Mouse (Mus musculus) midbrain, postnatal 0 days (tissue): Measurements from ENCODE around the gene Ngdn. TPM values are rescaled to one million over a fixed set of nuclear protein-coding genes. Genes with fewer than 3 reads are reported as not detected.
"Not testable (repeated sequence)": the region's sequence is repeated elsewhere in the genome, so short reads cannot be mapped to it uniquely, and the experiment has no call there.

Experiments used
- ATAC-seq: fragments of 200-750 bp; cut with Nextera tagmentation; 2 replicates; pipeline ENCODE4 v1.8.0; 2017; ENCODE audit warnings: moderate number of reproducible peaks, mild to moderate bottlenecking, moderate TSS enrichment, moderate library complexity; ENCODE audit not compliant: low FRiP score
- DNase-seq: peaks from one replicate; pipeline ENCODE4 v3.0.0-alpha.2; 2015; ENCODE audit warnings: low spot score
- H3K27ac ChIP-seq: fragments of 300-500 bp; sonication (generic); 2 replicates; pipeline ENCODE4 v1.5.1; 2014; ENCODE audit warnings: low read depth, mild to moderate bottlenecking, low read length, mixed read lengths
- H3K27me3 ChIP-seq: fragments of 300-500 bp; sonication (generic); 2 replicates; pipeline ENCODE4 v1.6.1; 2014; ENCODE audit warnings: low read length, control low read depth, mixed read lengths; ENCODE audit not compliant: insufficient read depth
- H3K36me3 ChIP-seq: fragments of 300-500 bp; sonication (generic); 2 replicates; pipeline ENCODE4 v1.6.1; 2014; ENCODE audit warnings: low read length, control low read depth, mixed read lengths; ENCODE audit not compliant: insufficient read depth
- H3K4me1 ChIP-seq: fragments of 300-500 bp; sonication (generic); 2 replicates; pipeline ENCODE4 v1.6.1; 2014; ENCODE audit warnings: mild to moderate bottlenecking, control low read depth, antibody characterized with exemption, low read length, mixed read lengths; ENCODE audit not compliant: insufficient read depth
- H3K4me2 ChIP-seq: fragments of 300-500 bp; sonication (generic); 2 replicates; pipeline ENCODE4 v1.6.1; 2014; ENCODE audit warnings: low read depth, mild to moderate bottlenecking, low read length, mixed read lengths; ENCODE audit not compliant: poor library complexity, severe bottlenecking
- H3K4me3 ChIP-seq: fragments of 300-500 bp; sonication (generic); 2 replicates; pipeline ENCODE4 v1.5.1; 2014; ENCODE audit warnings: low read depth, mild to moderate bottlenecking, low read length, moderate library complexity
- H3K9ac ChIP-seq: fragments of 300-500 bp; sonication (generic); replicated peaks from 2 replicates; pipeline ENCODE4 v1.6.1; 2014; ENCODE audit warnings: mild to moderate bottlenecking, low read length, moderate library complexity, mixed read lengths; ENCODE audit not compliant: poor library complexity, severe bottlenecking
- H3K9me3 ChIP-seq: fragments of 300-500 bp; sonication (generic); 2 replicates; pipeline ENCODE4 v1.6.1; 2016; ENCODE audit warnings: low read length, control low read depth
- CTCF ChIP-seq: IDR thresholded peaks from 2 replicates; pipeline ENCODE4 v1.5.1; 2016; ENCODE audit warnings: antibody characterized with exemption, mild to moderate bottlenecking
- WGBS: fragments of 180-500 bp; shearing (Covaris S2); extraction: QIAGEN DNeasy Blood & Tissue Kit; methylation state at CpG from one replicate; pipeline ENCODE4 v1.1.7; 2014; 5-methylcytosine and 5-hydroxymethylcytosine counted together
- polyA plus RNA-seq: library from polyadenylated mRNA; unstranded; fragments of >200 nt; fragmentation: Nextera tagmentation; extraction: Ambion mirVana; gene quantifications from 2 replicates; pipeline ENCODE4 v1.2.1, GENCODE M21; 2015
- total RNA-seq: library from RNA; depleted of rRNA; stranded (reverse); fragments of >200 nt; gene quantifications from 2 replicates; pipeline ENCODE4 v1.2.3, GENCODE M21; 2014

Gene Ngdn
- total and polyA plus RNA-seq, 2 experiments from 2014 or later: 20.9 to 44.3 TPM

DNA sequence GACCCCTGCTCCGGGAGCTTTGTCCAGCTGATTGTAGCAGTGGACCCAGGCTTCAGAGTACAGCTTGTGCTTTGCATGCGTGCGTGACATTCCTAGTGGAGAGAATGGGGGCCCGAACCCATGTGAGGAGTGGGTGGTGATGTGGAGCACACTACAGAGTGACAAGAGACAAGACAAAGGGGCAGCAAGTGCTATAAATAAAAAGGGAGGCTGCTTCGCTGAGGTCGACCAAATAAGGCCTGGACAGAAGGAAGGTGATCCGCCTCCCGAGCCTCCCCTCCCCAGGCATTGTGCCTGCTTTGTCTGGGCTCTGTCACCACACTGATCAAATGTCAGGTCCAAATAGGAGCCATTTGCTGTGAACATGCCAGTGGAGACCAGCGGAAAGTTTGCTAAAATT, 18.5 kb upstream of the Ngdn start:
- H3K27ac ChIP-seq: peak overlapping the region; percentile 85; the same call in 1 of the 2 replicates

GRCm38 (mm10) chr14:54997297-54997696, 18.0 kb upstream of the Ngdn start:
- TF ChIP-seq CTCF: no peak
- H3K27ac ChIP-seq: no peak overlapping the region
- ATAC-seq: no peak
- H3K9me3 ChIP-seq: no peaks in the 10 kb centered on the region
- no peaks in the 10 kb centered on the region for H3K36me3 ChIP-seq
- no peak overlapping the region for H3K4me3 ChIP-seq
- 32% methylated on average over 4 of the region's 4 CpGs for WGBS
- H3K27me3 ChIP-seq: no peaks in the 10 kb centered on the region
- H3K4me1 ChIP-seq: peaks cover 27% of the 10 kb centered on the region
- no peak for DNase-seq
- H3K9ac ChIP-seq: no peak overlapping the region
- H3K4me2 ChIP-seq: no peak overlapping the region

More for the DNA sequence above, 18.5 kb upstream of the Ngdn start:
- no peak overlapping the region for H3K4me2 ChIP-seq
- H3K4me3 ChIP-seq: no peak overlapping the region
- WGBS: 46% methylated on average over 9 of the region's 9 CpGs
- ATAC-seq (no peak), DNase-seq (no peak)
- H3K9me3 ChIP-seq: no peaks in the 10 kb centered on the region
- peaks cover 27% of the 10 kb centered on the region for H3K4me1 ChIP-seq
- H3K27me3 ChIP-seq: no peaks in the 10 kb centered on the region
- H3K36me3 ChIP-seq: no peaks in the 10 kb centered on the region
- no peak for TF ChIP-seq CTCF
- no peak overlapping the region for H3K9ac ChIP-seq

GRCm38 (mm10) chr14:54998680-54999079, 16.6 kb upstream of the Ngdn start:
- Histone ChIP-seq H3K36me3 (no peaks in the 10 kb centered on the region), H3K9me3 (no peaks in the 10 kb centered on the region), H3K4me2 (no peak overlapping the region), H3K4me1 (peaks cover 27% of the 10 kb centered on the region), H3K9ac (no peak overlapping the region), H3K4me3 (no peak overlapping the region), H3K27ac (no peak overlapping the region), H3K27me3 (no peaks in the 10 kb centered on the region)
- TF ChIP-seq CTCF: no peak
- ATAC-seq (no peak), DNase-seq (no peak)

DNA sequence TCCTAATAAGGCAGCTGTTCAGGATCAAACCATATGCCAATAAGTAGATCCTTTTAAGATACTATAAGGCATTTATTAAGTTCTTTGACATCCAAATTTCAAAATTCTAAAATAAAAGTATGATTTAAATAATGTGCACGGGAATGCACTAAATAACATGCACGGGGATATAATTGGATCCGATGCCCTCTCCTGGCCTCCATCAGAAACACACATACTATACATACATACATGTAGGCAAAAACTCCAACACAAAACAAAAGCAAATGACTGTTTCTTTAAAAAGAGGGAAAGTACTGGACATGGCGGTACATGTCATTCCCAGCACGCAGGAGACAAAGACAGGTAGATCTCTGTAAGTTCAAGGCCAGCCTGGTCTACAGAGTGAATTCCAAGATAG, 15.4 kb upstream of the Ngdn start:
- H3K27me3 ChIP-seq, ATAC-seq, H3K9me3 ChIP-seq, H3K4me3 ChIP-seq, H3K4me2 ChIP-seq, H3K27ac ChIP-seq, H3K9ac ChIP-seq, H3K36me3 ChIP-seq: not testable (repeated sequence)
- peaks cover 19% of the 10 kb centered on the region for H3K4me1 ChIP-seq
- 78% methylated on average over 5 of the region's 5 CpGs for WGBS
- DNase-seq: peak; percentile 45
- TF ChIP-seq CTCF: peak; percentile 68

DNA sequence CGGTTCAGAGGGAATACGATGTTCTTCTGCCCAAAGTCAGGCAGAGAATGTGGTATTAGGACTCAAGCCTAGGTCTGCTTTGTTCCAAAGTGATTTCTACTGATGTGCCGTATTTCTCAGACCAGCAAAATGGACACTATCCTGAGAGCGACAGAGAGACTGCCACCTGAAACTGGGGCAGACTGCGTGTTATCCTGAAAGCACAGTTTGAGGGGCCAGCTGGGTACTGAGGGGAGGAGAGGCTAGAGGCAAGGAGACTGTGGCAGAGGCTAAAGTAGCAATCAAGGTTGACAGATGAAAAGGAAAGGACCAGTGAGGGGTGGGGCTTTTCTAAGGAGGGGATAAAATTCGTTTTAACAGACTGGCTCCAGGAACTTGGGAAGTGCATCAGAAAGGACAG, 14.4 kb upstream of the Ngdn start:
- DNase-seq (no peak), ATAC-seq (no peak)
- TF ChIP-seq CTCF: no peak
- no peaks in the 10 kb centered on the region for H3K27me3 ChIP-seq
- H3K36me3 ChIP-seq: no peaks in the 10 kb centered on the region
- no peak overlapping the region for H3K4me2 ChIP-seq
- H3K9ac ChIP-seq: no peak overlapping the region
- WGBS: 89% methylated on average over 6 of the region's 6 CpGs
- H3K9me3 ChIP-seq: no peaks in the 10 kb centered on the region
- H3K4me3 ChIP-seq: no peak overlapping the region
- peaks cover 10% of the 10 kb centered on the region for H3K4me1 ChIP-seq
- no peak overlapping the region for H3K27ac ChIP-seq

- ATAC-seq (no peak), DNase-seq (no peak)
- H3K4me1 ChIP-seq: peaks cover 7% of the 10 kb centered on the region
- TF ChIP-seq CTCF: no peak; the same call in 1 of the 2 replicates
- 100% methylated on average over 2 of the region's 2 CpGs for WGBS
- H3K4me2 ChIP-seq: no peak overlapping the region
- H3K4me3 ChIP-seq: no peak overlapping the region
- H3K27me3 ChIP-seq: no peaks in the 10 kb centered on the region
- H3K27ac ChIP-seq: no peak overlapping the region
- no peak overlapping the region for H3K9ac ChIP-seq
- no peaks in the 10 kb centered on the region for H3K9me3 ChIP-seq
- no peaks in the 10 kb centered on the region for H3K36me3 ChIP-seq
Measured at GRCm38 (mm10) chr14:55001446-55001845, 13.8 kb upstream of the Ngdn start.
